Mouse (Mus musculus) bone marrow macrophage, adult 2 months (primary cell): ENCODE data around the gene Kif1b.

Source experiments
- CTCF ChIP-seq: IDR thresholded peaks from 2 replicates; pipeline ENCODE4 v1.5.1; 2012; ENCODE audit warnings: low read depth, mild to moderate bottlenecking, low read length, moderate library complexity
- POLR2A ChIP-seq: IDR thresholded peaks from 2 replicates; pipeline ENCODE4 v1.6.1; 2012; ENCODE audit warnings: mild to moderate bottlenecking, low read depth, low read length, borderline replicate concordance

DNA sequence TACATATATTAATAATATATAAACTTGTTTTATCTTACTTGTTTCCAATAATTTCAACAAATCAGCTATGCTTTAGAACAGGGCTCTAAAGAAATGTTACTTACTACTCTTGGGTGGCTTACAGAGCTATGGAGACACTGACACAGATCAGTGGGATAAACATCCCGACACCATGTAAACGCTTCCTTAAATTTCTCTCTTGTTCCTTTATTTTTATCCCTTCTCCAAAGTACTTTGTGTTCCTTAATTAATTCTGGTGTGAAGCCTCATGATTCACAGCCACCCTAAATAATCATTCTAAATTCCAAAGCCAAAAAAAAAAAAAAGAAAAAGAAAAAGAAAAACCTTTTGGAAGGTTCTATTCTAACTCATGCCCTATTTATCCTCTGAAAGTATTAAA lies 42.6 kb downstream of the Kif1b start:
- no peak for TF ChIP-seq POLR2A
- TF ChIP-seq CTCF, result no peak
